Mouse (Mus musculus): ENCODE measurements around the gene Mmp19.
"Not testable (repeated sequence)": the region's sequence is repeated elsewhere in the genome, so short reads cannot be mapped to it uniquely, and the experiment has no call there.

The Mmp19 gene

DNA sequence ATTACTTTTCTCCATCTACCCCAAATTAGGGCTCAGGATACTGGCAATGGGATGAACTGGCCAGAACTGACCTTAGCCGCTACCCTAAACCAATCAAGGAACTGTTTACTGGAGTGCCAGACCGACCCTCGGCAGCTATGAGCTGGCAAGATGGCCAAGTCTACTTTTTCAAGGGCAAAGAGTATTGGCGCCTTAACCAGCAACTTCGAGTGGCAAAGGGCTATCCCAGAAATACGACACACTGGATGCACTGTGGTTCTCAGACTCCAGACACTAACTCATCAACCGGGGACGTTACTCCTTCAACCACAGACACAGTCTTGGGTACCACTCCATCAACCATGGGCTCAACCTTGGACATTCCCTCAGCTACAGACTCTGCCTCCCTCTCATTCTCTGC, 8.0 kb downstream of the Mmp19 start:
- DNase-seq (ENCODE audit: extremely low spot score, low read depth, low spot score): no peak

DNA sequence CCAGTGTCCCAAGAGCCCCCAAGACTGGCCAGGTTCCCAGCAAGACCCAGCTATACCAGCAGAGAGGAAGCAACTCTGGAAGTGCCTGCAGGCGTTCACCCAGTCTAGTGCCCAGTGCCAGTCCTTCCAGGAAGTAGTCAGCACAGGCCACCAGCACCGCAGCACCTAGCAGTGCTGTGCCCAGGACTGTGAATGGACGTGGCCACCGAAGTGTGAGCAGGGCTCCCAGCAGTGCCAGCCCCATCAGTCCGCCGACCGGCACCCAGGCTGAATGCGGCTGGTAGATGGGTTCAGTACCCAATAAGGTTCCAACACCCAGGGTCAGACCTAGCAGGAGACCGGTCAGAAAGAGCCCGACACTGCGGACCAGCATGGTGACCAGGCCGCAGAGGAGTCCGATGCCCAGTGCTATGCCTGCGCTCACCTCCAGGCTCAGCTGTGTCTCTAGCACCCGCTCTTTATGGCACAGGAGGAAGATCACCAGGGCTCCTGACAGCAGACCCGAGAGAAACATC, 11.3 kb downstream of the Mmp19 start:
- no peak for DNase-seq (ENCODE audit: extremely low spot score, low read depth, low spot score)

DNA sequence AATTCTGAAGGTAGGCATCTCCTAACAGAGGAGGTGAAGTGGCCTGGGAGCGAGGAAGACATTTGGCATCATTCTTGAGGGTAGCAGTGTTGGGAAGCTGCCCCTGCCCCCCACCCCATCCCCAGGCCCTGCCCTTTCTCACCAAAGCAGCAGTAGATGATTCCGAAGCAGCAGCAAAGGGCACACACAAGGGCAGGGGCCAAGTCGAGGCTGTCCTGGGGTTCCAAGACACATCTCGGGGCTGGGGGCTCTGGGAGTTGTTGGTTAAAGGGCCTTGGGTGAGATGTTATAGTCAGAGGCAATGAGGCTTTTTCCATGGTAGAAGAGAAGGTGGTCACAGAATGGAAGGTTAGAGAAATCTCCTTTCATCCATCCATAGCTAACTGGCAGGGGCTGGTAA, 12.2 kb downstream of the Mmp19 start:
- no peak for DNase-seq (ENCODE audit: extremely low spot score, low read depth, low spot score)

DNA sequence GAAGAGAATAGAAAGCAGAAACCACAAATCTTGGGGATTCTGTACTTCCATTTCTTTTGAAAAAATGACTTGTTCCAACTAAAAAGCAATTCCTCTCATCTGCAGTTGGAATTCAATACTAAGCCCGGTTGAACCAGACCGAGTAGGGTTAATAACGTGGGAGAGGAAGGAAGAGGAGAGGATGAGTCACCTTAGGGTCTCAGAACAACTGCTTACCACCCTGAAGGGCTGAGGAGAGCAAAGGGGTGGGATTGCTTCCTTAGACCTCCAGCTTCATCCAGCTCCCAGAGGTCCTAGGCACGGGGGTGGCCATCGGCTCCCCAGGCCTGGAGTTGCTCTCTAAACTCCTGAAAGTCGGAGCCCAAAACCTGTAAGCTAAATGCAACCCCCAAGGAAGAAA, 12.7 kb downstream of the Mmp19 start:
- no peak for DNase-seq (ENCODE audit: extremely low spot score, low read depth, low spot score)

DNA sequence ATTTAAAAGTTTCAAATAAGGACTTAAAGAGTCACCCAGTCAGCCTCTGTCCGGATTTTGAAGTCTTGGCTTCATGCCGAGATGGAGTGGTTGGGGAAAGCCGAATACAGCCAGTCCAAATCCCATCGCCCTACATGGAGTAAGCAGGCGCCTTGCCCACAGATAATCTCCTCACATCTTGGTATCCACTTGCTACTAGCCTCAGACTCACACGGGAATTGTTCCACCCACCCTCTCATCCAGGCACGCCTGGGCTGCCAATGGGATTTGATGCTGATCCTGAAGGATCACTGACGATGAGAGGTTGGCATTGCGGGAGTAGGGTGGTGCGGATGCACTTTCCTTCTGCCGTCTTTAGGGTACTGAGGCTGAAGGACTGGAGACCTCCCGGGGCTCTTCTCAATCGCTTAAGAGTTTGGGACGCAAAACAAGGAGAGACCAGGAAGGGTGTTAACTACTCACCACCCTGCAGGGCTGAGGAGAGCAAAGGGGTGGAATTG, 13.1 kb downstream of the Mmp19 start, which contains the start of gene Dnajc14:
TSS of gene Dnajc14 (plus strand) at position 292 of the 500 bp plus-strand sequence.
- DNase-seq (ENCODE audit: extremely low spot score, low read depth, low spot score): no peak

DNA sequence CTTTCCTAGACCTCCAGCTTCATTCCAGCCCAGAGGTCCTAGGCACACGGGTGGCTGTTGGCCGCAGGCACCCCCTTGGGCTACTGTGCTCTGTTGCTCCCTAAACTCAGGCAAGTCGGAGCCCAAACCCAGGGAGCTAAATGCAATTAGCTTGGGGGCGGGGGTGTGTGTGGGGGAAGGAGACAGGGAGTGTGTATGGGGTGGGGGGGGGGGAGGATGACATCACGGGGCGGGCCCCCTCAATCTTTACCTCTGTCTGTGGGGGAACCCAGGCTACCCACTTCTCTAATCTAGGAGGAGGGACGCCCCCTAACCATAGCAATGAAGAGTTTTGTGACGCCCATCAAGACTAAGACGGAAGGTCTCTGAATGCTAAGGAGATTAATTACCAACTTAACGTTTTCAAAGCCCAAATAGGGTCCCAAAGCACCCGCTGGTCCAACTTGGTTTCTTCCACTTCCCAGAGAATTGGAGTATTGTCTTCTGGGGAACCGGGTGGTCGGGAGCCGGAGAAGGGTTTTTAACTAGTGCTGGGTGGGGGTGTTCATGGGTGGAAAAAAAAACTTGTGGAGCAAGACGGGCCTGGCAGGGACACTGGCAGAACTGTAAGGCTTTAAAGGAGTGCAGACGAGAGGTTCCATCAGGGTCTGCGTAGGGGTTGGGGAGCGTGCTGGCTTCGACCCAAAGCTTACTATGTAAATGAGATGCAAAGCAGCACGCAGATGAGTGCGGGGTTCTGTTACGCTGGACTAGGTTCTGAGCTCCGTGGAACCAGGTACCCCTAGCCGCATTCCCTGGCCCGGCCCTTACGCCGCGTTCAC, 13.8 kb downstream of the Mmp19 start, which contains the start of gene Tmem198b:
TSS of gene Tmem198b (minus strand) at position 100 of the 821 bp plus-strand sequence.
- DNase-seq (ENCODE audit: extremely low spot score, low read depth, low spot score): peak; percentile 62

DNA sequence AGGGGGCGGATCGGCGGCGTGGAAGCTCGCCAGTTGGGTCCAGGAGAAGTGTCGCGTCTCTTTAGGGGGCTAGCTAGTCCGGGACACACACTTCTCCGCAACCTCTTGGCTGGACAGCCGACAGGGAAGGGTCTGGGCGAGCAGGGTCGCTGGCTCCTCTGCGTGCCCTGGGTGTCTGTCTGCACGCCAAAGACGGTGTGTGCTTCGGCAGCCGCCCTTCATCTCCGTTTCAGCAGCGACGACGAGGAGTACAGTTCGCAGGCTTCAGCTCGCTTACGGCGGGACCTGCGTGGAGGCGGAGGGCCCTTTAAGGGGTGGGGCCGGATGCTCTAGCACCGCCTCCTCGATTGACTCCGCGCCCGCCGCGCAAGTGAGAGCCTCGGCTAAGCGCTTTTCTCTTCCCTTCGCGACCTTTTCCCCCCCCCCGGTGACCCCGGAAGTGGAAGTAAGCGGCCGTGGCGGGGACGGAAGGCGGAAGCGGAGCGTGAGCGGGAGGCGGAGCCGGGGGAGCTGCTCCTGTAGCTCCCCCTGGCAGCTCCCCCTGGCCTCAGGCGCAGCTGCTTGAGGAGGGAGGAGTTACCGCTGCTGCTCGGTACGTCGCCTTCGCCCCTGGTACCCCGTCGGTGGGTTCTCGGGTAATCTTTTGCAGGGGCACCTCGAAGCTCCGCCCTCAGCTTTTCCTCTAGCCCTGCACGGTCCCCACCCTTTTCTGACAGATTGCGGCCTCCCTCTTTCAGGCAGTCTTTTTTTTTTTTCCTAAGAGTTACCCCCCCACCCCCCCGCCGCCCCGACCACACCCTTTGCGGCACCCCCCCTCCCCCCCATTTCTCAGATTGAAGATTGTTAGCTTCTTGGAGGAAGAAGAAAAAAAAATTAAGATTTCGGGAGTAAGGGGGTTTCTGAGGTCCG, 14.6 kb downstream of the Mmp19 start:
- DNase-seq (ENCODE audit: extremely low spot score, low read depth, low spot score): peak; percentile 66

DNA sequence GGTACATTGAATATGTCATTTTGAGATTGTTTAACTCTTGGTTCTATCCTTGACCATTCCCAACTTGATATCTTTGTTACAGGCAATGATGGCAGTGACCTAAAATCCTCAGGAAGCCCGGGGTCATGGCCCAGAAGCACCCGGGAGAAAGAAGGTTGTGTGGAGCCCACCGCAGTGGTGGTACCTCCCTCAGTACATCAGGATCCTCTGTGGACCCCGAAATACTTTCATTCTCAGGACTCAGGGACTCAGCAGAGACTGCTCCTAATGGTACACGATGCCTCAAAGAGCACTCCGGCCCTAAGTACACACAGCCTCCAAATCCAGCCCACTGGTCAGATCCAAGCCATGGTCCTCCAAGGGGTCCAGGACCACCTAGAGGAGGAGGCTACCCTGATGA, 15.4 kb downstream of the Mmp19 start:
- no peak for DNase-seq (ENCODE audit: extremely low spot score, low read depth, low spot score)

DNA sequence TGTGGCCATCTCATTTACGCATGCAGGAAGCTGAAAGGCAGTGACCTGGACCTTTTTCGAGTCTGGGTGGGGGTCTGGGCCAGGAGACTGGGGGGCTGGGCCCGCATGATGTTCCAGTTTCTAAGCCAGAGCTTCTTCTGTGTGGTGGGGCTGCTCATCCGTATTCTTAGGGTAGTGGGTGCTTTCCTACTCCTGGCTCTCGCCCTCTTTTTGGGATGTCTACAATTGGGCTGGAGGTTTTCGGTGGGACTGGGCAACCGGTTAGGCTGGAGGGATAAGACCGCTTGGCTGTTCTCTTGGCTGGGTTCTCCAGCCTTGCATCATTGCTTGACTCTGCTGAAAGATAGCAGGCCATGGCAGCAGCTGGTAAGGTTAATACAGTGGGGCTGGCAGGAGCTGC, 16.3 kb downstream of the Mmp19 start:
- no peak for DNase-seq (ENCODE audit: extremely low spot score, low read depth, low spot score)

DNA sequence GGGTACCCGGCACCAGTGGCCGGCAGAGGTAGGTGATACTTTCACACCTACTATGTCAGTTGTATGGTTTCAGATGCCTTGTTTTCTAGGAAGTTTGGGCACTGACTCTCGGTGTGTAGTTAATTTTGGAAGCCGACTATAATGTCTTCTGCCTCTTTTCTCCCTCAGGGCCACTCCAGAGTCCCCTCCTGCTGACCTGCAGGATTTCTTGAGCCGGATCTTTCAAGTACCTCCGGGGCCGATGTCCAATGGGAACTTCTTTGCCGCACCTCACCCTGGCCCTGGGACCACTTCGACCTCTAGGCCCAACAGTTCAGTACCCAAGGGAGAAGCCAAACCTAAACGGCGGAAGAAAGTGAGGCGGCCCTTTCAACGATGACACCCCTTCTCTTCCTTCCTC, 26.3 kb downstream of the Mmp19 start, which contains the start of gene Sarnp:
TSS of gene Sarnp (plus strand) at position 301 of the 400 bp plus-strand sequence.
- no peak for DNase-seq (ENCODE audit: extremely low spot score, low read depth, low spot score)

DNA sequence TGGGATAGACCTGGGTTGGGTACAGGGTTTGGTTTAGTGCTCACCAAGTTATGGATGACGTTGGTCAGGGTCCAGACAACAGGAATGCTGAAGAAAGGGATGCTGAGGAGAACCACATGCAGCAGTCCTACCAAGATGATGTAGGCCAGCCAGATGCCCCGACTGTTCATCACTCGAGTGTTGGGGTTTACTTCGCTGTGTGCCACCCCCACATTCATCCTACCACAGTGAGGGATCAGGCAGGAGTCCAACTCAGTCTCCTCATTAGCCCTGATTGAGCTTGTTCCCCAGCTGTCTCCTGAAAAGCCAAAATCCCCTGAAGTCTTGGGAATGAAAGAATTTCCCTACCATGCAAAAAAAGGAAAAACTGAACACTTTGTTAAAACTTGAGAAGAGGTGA, 29.5 kb downstream of the Mmp19 start:
- no peak for DNase-seq (ENCODE audit: extremely low spot score, low read depth, low spot score)

DNA sequence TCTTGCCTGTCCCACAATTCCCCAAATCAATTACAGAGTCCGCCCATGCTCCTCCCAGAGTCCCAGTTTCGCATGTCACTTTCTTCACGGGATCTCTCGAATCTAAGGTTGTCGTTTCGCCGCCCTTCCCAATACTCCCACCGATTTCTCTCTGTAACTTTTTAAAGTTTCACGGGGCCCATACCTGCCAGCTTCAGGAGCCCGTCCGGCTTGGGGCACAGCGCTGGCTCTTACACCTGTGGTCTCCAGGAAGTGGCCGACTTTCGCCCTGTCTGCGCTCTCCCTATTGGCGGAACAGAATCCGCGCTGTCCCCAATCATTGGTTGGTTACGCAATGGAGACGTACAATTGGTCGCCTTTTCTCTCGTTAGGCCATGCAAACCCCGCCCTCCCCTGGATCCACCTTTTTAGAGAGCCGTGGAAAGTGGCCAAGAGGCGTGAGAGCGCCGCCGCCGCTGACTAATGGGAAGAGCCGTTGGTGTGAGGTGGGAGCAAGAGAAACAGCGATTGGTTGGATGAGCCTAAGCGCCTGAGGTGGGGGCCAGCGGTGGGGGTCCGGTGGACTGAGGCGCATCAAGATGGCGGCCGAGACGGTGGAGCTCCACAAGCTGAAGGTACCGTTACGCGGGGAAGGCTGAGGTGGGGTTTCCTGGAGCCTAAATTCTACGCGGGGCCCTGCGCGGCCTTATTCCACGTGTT, 30.8 kb downstream of the Mmp19 start, which contains the start of gene Ormdl2:
TSS of gene Ormdl2 (minus strand) at position 288 of the 699 bp plus-strand sequence.
- peak; percentile 97 for DNase-seq (ENCODE audit: extremely low spot score, low read depth, low spot score)

DNA sequence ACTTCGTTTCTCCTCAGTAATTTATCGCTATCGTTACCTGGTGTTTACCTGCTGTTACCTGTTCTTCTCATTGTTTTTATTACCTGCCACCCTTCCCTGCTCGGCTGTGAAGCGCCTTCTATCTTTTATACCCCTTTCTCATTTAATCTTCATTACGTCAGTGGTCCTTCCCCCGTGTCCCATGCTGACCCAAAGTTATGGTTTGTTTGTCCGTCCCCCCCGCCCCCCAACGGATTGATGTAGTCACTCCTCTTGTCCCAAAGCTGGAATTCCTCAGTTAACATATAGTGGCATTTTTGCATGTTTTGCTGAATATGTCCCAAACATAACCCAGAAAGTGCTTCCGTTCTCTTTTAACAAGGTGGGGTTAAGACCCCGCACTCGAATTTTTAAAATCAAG, 31.4 kb downstream of the Mmp19 start:
- DNase-seq (ENCODE audit: extremely low spot score, low read depth, low spot score): no peak

DNA sequence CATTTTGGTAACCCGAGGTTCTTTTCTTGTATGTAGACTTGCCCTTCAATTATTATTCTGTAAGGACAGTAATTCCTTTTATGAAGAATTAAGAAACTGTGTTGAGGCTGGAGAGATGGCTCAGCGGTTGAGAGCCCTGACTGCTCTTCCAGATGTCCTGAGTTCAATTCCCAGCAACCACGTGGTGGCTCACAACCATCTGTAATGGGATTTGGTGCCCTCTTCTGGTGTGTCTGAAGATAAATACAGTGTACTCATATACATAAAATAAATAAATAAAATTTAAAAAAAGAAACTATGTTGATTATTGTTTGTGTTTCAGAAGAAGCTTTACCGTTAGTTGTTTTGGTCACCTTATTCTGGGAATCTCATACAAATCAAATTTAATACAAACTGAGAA, 32.4 kb downstream of the Mmp19 start:
- not testable (repeated sequence) for DNase-seq (ENCODE audit: extremely low spot score, low read depth, low spot score)

DNA sequence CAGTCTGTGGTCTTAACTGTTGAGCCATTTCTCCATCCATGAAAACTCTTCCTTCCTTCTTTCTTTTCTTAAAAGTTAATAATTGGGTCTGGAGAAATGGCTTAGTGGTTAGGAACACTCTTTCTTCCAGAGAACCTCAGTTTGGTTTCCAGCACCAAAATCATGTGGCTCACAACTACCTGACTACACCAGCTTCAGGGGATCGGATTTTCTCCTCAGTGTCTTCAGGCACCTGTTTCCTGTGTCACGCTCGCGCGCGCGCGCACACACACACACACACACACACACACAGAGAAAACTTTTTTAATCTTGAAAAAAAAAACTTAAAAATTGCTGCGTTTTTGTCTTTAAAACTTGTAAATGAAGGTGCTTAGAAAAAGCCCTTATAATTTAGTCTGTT, 33.1 kb downstream of the Mmp19 start:
- no peak for DNase-seq (ENCODE audit: extremely low spot score, low read depth, low spot score)

DNA sequence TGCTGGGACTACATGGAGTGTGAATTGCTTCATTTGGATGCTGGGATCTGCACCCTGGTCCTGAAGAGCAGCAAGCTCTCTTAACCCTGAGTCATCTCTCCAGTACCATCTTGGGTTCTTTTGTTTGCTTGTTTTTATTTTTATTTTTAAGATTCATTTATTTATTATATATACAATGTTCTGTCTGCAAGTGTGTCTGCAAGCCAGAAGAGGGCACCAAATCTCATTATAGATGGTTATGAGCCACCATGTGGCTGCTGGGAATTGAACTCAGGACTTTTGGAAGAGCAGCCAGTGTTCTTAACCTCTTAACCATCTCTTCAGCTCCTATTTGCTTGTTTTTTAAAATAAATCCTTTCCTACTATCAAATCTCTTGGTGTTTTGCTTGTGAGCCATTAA, 46.7 kb downstream of the Mmp19 start:
- no peak for DNase-seq (ENCODE audit: extremely low spot score, low read depth, low spot score)

DNA sequence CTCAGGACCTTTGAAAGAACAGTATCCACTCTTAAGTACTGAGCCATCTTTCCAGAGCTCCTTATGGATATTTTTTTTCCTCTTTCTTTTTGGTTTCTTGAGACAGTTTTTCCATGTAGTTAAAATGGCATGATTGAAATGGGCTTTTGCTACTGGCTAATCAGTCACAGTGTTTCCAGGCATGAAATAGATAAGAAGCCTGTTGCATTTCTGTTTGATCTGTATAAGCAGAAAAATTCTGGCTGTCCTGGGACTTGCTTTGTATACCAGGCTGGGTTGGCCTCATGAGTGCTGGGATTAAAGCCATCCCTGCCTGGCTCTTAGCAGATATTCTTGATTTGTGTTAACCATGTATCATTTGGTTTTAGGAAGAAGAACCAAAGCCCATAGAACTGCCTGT, 48.7 kb downstream of the Mmp19 start:
- DNase-seq (ENCODE audit: extremely low spot score, low read depth, low spot score): no peak

DNA sequence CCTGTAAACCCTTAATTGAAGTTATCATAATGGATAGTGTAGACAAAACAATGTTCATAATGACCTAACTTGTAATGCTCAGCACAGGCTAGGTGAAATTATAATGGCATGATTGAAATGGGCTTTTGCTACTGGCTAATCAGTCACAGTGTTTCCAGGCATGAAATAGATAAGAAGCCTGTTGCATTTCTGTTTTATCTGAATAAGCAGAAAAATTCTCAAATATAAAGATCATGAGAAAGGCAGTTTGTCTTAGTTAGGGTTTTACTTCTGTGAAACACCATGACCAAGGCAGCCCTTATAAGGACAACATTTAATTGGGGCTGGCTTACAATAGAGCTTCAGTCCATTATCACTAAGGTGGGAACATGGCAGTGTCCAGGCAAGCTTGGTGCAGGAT, 49.9 kb downstream of the Mmp19 start:
- DNase-seq (ENCODE audit: extremely low spot score, low read depth, low spot score): no peak

DNA sequence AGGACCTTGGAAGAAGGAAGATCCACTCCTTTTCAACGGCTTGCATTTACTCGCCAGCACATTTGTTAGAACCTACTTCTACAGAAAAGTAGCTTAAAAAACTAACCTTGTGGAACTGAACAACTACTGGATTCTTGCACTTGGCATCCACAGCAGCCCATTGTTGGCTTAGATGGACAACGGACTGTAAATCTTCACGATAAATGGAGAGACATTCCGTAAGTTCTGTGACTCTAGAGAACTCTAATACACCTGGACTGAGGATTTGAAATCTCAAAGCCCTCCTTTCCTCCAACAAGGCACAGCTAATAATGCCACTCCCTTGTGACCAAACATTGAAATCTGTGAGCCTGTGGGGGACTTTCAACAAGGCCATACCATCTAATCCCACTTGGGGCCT, 52.5 kb downstream of the Mmp19 start:
- DNase-seq (ENCODE audit: extremely low spot score, low read depth, low spot score): no peak

DNA sequence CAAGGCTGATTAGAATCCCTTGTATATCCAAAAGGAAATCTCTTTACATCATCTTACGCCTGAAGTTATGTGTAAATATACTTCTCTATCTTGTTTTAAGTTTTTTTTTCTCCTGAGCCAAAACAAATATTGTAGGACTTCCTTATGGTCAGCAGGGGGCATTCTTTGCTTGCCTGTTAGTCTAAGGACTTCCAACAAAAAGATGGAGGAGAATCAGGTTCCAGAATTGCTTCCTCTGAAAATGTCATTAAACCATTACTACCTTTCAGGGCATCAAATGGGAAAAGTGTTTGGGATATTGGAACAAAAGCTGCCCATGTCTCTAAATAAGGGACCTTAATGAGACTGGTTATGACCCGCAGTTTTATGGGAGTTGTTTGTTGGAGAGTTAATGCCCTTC, 54.8 kb downstream of the Mmp19 start:
- peak; percentile 42 for DNase-seq (ENCODE audit: extremely low spot score, low read depth, low spot score)

DNA sequence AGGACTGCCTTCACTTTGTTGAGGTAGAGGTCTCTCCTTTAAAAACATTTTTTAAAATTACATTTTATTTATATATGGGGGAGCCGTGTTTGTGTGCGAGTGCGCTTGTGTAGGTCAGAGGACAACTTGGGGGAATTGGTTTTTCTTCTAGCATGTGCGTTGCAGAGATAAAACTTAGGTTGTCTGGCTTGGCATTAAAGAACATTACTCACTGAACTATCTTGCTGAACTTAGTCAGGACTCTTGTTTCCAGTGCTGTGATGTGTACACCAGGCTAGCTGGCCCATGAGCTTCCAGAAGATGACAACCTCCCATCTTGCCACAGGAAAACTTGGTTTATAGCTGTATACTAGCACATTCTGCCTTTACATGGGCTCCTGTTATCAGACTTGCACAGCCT, 56.0 kb downstream of the Mmp19 start:
- no peak for DNase-seq (ENCODE audit: extremely low spot score, low read depth, low spot score)
